Mouse (Mus musculus) embryonic facial prominence, embryonic 14.5 days (tissue): ENCODE measurements around the gene Ccr2. TPM values are rescaled to one million over a fixed set of nuclear protein-coding genes. Genes with fewer than 3 reads are reported as not detected.
"Not testable (repeated sequence)": the region's sequence is repeated elsewhere in the genome, so short reads cannot be mapped to it uniquely, and the experiment has no call there.

Source experiments
- ATAC-seq: fragments of 200-750 bp; cut with Nextera tagmentation; 2 replicates; pipeline ENCODE4 v1.8.0; 2017; ENCODE audit warnings: low read depth, moderate number of reproducible peaks, moderate TSS enrichment
- DNase-seq: peaks from one replicate; pipeline ENCODE4 v3.0.0-alpha.2; 2015; ENCODE audit warnings: low spot score
- H3K27ac ChIP-seq: fragments of 300-500 bp; sonication (generic); replicated peaks from 2 replicates; pipeline ENCODE4 v1.5.1; 2014; ENCODE audit warnings: low read depth, mild to moderate bottlenecking, low read length, moderate library complexity
- H3K27me3 ChIP-seq: fragments of 300-500 bp; sonication (generic); replicated peaks from 2 replicates; pipeline ENCODE4 v1.6.1; 2014; ENCODE audit warnings: low read length; ENCODE audit not compliant: control insufficient read depth, insufficient read depth
- H3K36me3 ChIP-seq: fragments of 300-500 bp; sonication (generic); 2 replicates; pipeline ENCODE4 v1.6.1; 2014; ENCODE audit warnings: low read length, mixed read lengths; ENCODE audit not compliant: control insufficient read depth, insufficient read depth
- H3K4me1 ChIP-seq: fragments of 300-500 bp; sonication (generic); 2 replicates; pipeline ENCODE4 v1.6.1; 2014; ENCODE audit warnings: antibody characterized with exemption, low read length; ENCODE audit not compliant: control insufficient read depth, insufficient read depth
- H3K4me2 ChIP-seq: fragments of 300-500 bp; sonication (generic); 2 replicates; pipeline ENCODE4 v1.6.1; 2014; ENCODE audit warnings: low read depth, mild to moderate bottlenecking, low read length, moderate library complexity, mixed read lengths
- H3K4me3 ChIP-seq: fragments of 300-500 bp; sonication (generic); 2 replicates; pipeline ENCODE4 v1.5.1; 2014; ENCODE audit warnings: low read depth, mild to moderate bottlenecking, low read length
- H3K9ac ChIP-seq: fragments of 300-500 bp; sonication (generic); 2 replicates; pipeline ENCODE4 v1.6.1; 2014; ENCODE audit warnings: low read depth, mild to moderate bottlenecking, low read length, moderate library complexity, mixed read lengths
- H3K9me3 ChIP-seq: fragments of 300-500 bp; sonication (generic); 2 replicates; pipeline ENCODE4 v1.6.1; 2016; ENCODE audit warnings: low read length; ENCODE audit not compliant: control insufficient read depth
- WGBS: fragments of 180-500 bp; shearing (Covaris S2); extraction: QIAGEN DNeasy Blood & Tissue Kit; methylation state at CpG from one replicate; pipeline ENCODE4 v1.1.7; 2014; 5-methylcytosine and 5-hydroxymethylcytosine counted together
- polyA plus RNA-seq: library from polyadenylated mRNA; unstranded; fragments of >200 nt; fragmentation: Nextera tagmentation; extraction: Ambion mirVana; gene quantifications from 2 replicates; pipeline ENCODE4 v1.2.1, GENCODE M21; 2014

Gene Ccr2
- 3.8 and 4.7 TPM in 2 replicates for polyA plus RNA-seq

- Histone ChIP-seq H3K27ac (no peak within 1 kb of the TSS), H3K4me2 (no peak within 1 kb of the TSS), H3K27me3 (no peaks in the 10 kb centered on the region), H3K9me3 (no peaks in the 10 kb centered on the region), H3K36me3 (no peaks in the 10 kb centered on the region), H3K9ac (no peak within 1 kb of the TSS), H3K4me3 (no peak within 1 kb of the TSS), H3K4me1 (no peaks in the 10 kb centered on the region)
- ATAC-seq (no peak), DNase-seq (no peak)
- WGBS, result 80% methylated on average over 4 of the region's 4 CpGs
These were observed at the start of gene Ccr2 for GRCm38 (mm10) chr9:124101723-124102122. TSS of gene Ccr2 (plus strand) at chr9:124101950.

GRCm38 (mm10) chr9:124053532-124053931 lies 48.2 kb upstream of the Ccr2 start:
- no peaks in the 10 kb centered on the region for H3K27me3 ChIP-seq
- 48% methylated on average over 2 of the region's 2 CpGs for WGBS
- no peak overlapping the region for H3K4me2 ChIP-seq
- no peaks in the 10 kb centered on the region for H3K9me3 ChIP-seq
- ATAC-seq (no peak), DNase-seq (no peak)
- no peak overlapping the region for H3K4me3 ChIP-seq
- H3K27ac ChIP-seq, result no peak overlapping the region
- no peaks in the 10 kb centered on the region for H3K4me1 ChIP-seq
- H3K9ac ChIP-seq, result no peak overlapping the region
- H3K36me3 ChIP-seq, result no peaks in the 10 kb centered on the region

- 71% methylated on average over 3 of the region's 3 CpGs for WGBS
- Histone ChIP-seq H3K27ac (no peak overlapping the region), H3K9me3 (no peaks in the 10 kb centered on the region), H3K27me3 (no peaks in the 10 kb centered on the region), H3K4me1 (no peaks in the 10 kb centered on the region), H3K9ac (no peak overlapping the region), H3K4me3 (no peak overlapping the region), H3K36me3 (no peaks in the 10 kb centered on the region), H3K4me2 (no peak overlapping the region)
- DNase-seq, result no peak
- ATAC-seq, result no peak
These were observed 45.5 kb upstream of the Ccr2 start for GRCm38 (mm10) chr9:124056158-124056709.

GRCm38 (mm10) chr9:124059660-124060352 lies 41.9 kb upstream of the Ccr2 start:
- Histone ChIP-seq H3K9me3 (no peaks in the 10 kb centered on the region), H3K27ac (no peak overlapping the region), H3K4me1 (no peaks in the 10 kb centered on the region), H3K36me3 (no peaks in the 10 kb centered on the region), H3K27me3 (no peaks in the 10 kb centered on the region), H3K9ac (no peak overlapping the region), H3K4me2 (no peak overlapping the region), H3K4me3 (no peak overlapping the region)
- WGBS, result 60% methylated on average over 2 of the region's 2 CpGs
- ATAC-seq, result no peak
- DNase-seq, result no peak

- 47% methylated on average over 3 of the region's 3 CpGs for WGBS
- not testable (repeated sequence) for H3K27ac ChIP-seq
These were observed 40.0 kb upstream of the Ccr2 start for GRCm38 (mm10) chr9:124061474-124062432.

GRCm38 (mm10) chr9:124066572-124067103 lies 35.1 kb upstream of the Ccr2 start:
- Histone ChIP-seq H3K27me3 (no peaks in the 10 kb centered on the region), H3K27ac (no peak overlapping the region), H3K36me3 (no peaks in the 10 kb centered on the region), H3K4me2 (no peak overlapping the region), H3K9me3 (no peaks in the 10 kb centered on the region), H3K4me3 (no peak overlapping the region), H3K9ac (no peak overlapping the region), H3K4me1 (no peaks in the 10 kb centered on the region)
- DNase-seq (no peak), ATAC-seq (no peak)

More at GRCm38 (mm10) chr9:124061474-124062432, 40.0 kb upstream of the Ccr2 start:
- not testable (repeated sequence) for ATAC-seq, H3K4me3 ChIP-seq, H3K9me3 ChIP-seq, H3K36me3 ChIP-seq, H3K27me3 ChIP-seq, DNase-seq, H3K4me1 ChIP-seq, H3K4me2 ChIP-seq, H3K9ac ChIP-seq

- Histone ChIP-seq H3K9ac (no peak overlapping the region), H3K4me1 (no peaks in the 10 kb centered on the region), H3K9me3 (no peaks in the 10 kb centered on the region), H3K36me3 (no peaks in the 10 kb centered on the region), H3K4me2 (no peak overlapping the region), H3K4me3 (no peak overlapping the region), H3K27ac (no peak overlapping the region), H3K27me3 (no peaks in the 10 kb centered on the region)
- ATAC-seq (no peak), DNase-seq (no peak)
- WGBS, result 63% methylated on average over 2 of the region's 2 CpGs
These were observed 33.4 kb upstream of the Ccr2 start for GRCm38 (mm10) chr9:124068098-124069058.

- no peak overlapping the region for H3K4me2 ChIP-seq
- ATAC-seq (no peak), DNase-seq (no peak)
- no peaks in the 10 kb centered on the region for H3K9me3 ChIP-seq
- WGBS, result 62% methylated on average over 1 of the region's 1 CpGs
- H3K27ac ChIP-seq, result no peak overlapping the region
- H3K4me1 ChIP-seq, result no peaks in the 10 kb centered on the region
- no peaks in the 10 kb centered on the region for H3K36me3 ChIP-seq
- no peak overlapping the region for H3K9ac ChIP-seq
- H3K27me3 ChIP-seq, result no peaks in the 10 kb centered on the region
- no peak overlapping the region for H3K4me3 ChIP-seq
These were observed 30.2 kb upstream of the Ccr2 start for GRCm38 (mm10) chr9:124071506-124071905.
